Mouse (Mus musculus) c-Kit-negative CD71-positive TER-119-positive erythroid progenitor cells, embryonic 14.5 days (primary cell): ENCODE measurements around the gene Tex22.

Experiments used
- DNase-seq: peaks from one replicate; pipeline ENCODE4 v3.0.0-alpha.2; 2013; ENCODE audit warnings: low read depth, low spot score

The Tex22 gene

DNA sequence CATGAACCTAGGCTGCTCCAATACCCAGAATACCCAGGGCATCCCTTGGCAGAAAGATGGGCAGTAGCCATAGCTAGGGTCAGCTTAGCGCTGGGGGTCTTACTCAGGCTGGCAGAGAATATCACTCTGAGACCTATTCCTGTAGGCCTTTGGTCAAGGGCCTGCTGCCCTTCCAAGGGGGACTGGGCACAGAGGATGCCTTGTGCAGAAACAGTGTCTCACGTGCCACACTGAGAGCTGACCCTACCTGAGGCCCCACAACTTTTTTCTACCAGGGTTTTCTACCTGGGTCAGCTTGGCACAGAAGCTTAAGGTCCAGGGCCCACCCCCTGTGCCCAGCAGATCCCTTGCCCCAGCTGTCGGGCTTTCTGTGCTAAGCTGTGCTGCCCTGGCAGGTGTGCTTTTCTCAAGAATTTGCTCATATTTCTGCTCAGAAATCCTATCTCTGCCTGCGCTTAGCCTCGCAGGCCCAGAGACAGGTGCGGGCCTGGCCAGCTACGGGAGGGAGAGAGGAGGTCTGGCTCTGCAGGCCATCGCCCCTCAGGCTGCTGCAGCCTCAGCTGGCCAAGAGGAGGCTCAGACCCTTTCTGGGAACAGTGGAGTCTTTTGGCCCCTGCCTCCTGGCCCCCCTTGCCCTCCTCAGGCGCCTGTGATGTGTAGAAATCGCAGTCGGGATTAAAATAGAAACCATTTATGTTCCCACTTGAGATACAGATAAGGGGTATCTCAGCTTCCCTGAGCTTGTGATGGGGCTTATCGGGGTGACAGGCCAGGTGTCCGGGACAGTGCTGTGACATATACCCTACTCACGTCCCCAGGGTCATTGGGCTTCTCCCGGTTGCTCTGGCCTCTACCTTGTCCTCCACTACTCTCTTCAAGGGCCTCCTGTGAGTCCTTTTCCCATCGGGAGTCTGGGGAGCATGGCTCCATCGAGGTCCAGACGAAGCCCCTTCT is 63.2 kb downstream of the Tex22 start:
- DNase-seq = no peak

DNA sequence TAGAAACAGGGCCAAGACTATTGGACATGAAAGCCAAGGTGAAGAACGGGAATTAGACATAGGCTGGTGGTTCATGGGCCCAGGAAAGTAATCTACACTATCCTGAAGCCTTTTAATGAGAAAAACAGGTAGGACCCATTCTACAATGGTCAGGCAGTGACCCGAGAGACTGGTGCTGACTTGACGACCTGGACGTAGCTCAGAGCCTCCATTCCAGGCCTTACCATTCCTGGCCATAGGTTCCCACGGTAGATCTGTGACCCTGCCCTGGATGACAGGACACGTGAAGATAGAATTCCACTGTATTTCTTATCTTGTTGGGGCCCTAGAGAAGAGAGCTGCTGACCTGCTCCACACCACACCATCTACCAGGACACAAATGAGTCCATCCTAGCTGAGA is 64.0 kb downstream of the Tex22 start:
- no peak for DNase-seq
